Mouse (Mus musculus) spleen, postnatal 14 days (tissue): Measurements from ENCODE around the gene Abhd5.

Experiments used
- DNase-seq, 2 experiments: peaks; one replicate each; pipeline ENCODE4 v3.0.0; 2021 to 2022; ENCODE audit warnings: low spot score in 2 of 2

Abhd5 gene

GRCm38 (mm10) chr9:122347882-122348281 is 3.5 kb upstream of the Abhd5 start:
- DNase-seq: no peak

GRCm38 (mm10) chr9:122349286-122349685 is 2.1 kb upstream of the Abhd5 start:
- DNase-seq: no peak

GRCm38 (mm10) chr9:122350396-122351130 is 845 bp upstream of the Abhd5 start:
- DNase-seq: no peak

- no peak for DNase-seq
Observed at GRCm38 (mm10) chr9:122352025-122352392, 601 bp downstream of the Abhd5 start.

- no peak for DNase-seq
Observed at GRCm38 (mm10) chr9:122352911-122353310, 1.5 kb downstream of the Abhd5 start.

GRCm38 (mm10) chr9:122354240-122354639 is 2.8 kb downstream of the Abhd5 start:
- no peak for DNase-seq

- DNase-seq: no peak
Observed at GRCm38 (mm10) chr9:122357073-122357472, 5.7 kb downstream of the Abhd5 start.

GRCm38 (mm10) chr9:122357626-122358025 is 6.2 kb downstream of the Abhd5 start:
- no peak for DNase-seq

GRCm38 (mm10) chr9:122364171-122364570 is 12.8 kb downstream of the Abhd5 start:
- no peak for DNase-seq

GRCm38 (mm10) chr9:122370292-122370794 is 18.9 kb downstream of the Abhd5 start:
- DNase-seq: no peak

GRCm38 (mm10) chr9:122372506-122372905 is 21.1 kb downstream of the Abhd5 start:
- DNase-seq: no peak

GRCm38 (mm10) chr9:122372991-122373390 is 21.6 kb downstream of the Abhd5 start:
- DNase-seq: no peak

GRCm38 (mm10) chr9:122378986-122379385 is 27.6 kb downstream of the Abhd5 start:
- DNase-seq: no peak

- DNase-seq: no peak
Observed at GRCm38 (mm10) chr9:122380959-122381358, 29.6 kb downstream of the Abhd5 start.

- DNase-seq: no peak
Observed at GRCm38 (mm10) chr9:122382006-122382405, 30.6 kb downstream of the Abhd5 start.

- DNase-seq: no peak
Observed at GRCm38 (mm10) chr9:122386015-122386414, 34.6 kb downstream of the Abhd5 start.

GRCm38 (mm10) chr9:122389287-122389920 is 38.0 kb downstream of the Abhd5 start:
- no peak for DNase-seq

GRCm38 (mm10) chr9:122395816-122396215 is 44.4 kb downstream of the Abhd5 start:
- no peak for DNase-seq

- no peak for DNase-seq
Observed at GRCm38 (mm10) chr9:122397156-122397555, 45.7 kb downstream of the Abhd5 start.

GRCm38 (mm10) chr9:122398746-122399145 is 47.3 kb downstream of the Abhd5 start:
- DNase-seq: no peak

- no peak for DNase-seq
Observed at GRCm38 (mm10) chr9:122401239-122401638, 49.8 kb downstream of the Abhd5 start.

GRCm38 (mm10) chr9:122410437-122411175 is 59.2 kb downstream of the Abhd5 start:
- no peak for DNase-seq

- DNase-seq: no peak
Observed at GRCm38 (mm10) chr9:122414648-122415047, 63.2 kb downstream of the Abhd5 start.
